Mouse (Mus musculus) MEL (cell line): ENCODE results near the gene Drc3. TPM values are rescaled to one million over a fixed set of nuclear protein-coding genes. Genes with fewer than 3 reads are reported as not detected.

Experiments
- DNase-seq: peaks from one replicate; pipeline ENCODE4 v3.0.0; 2011; ENCODE audit warnings: low read depth, low spot score
- H3K27ac ChIP-seq: 2 replicates; pipeline ENCODE4 v1.5.1; 2012; ENCODE audit warnings: low read depth, mild to moderate bottlenecking, control low read depth, low read length, moderate library complexity; ENCODE audit not compliant: control insufficient read depth
- H3K27me3 ChIP-seq, 2 experiments: fragments of 150-350 bp in 1 of 2; sonication (generic) in 1 of 2; 2 replicates each; pipeline ENCODE4 v1.6.1; 2012; ENCODE audit warnings: low read length in 2 of 2, mild to moderate bottlenecking in 2 of 2, improper control_type of control experiment in 1 of 2, moderate library complexity in 1 of 2; ENCODE audit not compliant: insufficient read depth in 2 of 2, control insufficient read depth in 1 of 2
- H3K36me3 ChIP-seq, 2 experiments: 2 replicates each; pipeline ENCODE4 v1.6.1; 2012 to 2014; ENCODE audit warnings: low read length in 2 of 2, improper control_type of control experiment in 1 of 2, inconsistent platforms in 1 of 2, mild to moderate bottlenecking in 1 of 2; ENCODE audit not compliant: insufficient read depth in 2 of 2, control insufficient read depth in 1 of 2
- H3K4me1 ChIP-seq, 2 experiments: fragments of 150-350 bp in 1 of 2; sonication (generic) in 1 of 2; 2 replicates each; pipeline ENCODE4 v1.6.1; 2012; ENCODE audit warnings: low read length in 2 of 2, improper control_type of control experiment in 1 of 2, mild to moderate bottlenecking in 1 of 2; ENCODE audit not compliant: insufficient read depth in 2 of 2, control insufficient read depth in 1 of 2
- H3K4me3 ChIP-seq, 2 experiments: fragments of 150-350 bp in 1 of 2; sonication (generic) in 1 of 2; 2 replicates each; pipeline ENCODE4 v1.5.1; 2012; ENCODE audit warnings: low read depth in 2 of 2, low read length in 2 of 2, mild to moderate bottlenecking in 2 of 2, moderate library complexity in 2 of 2, control low read depth in 1 of 2, improper control_type of control experiment in 1 of 2; ENCODE audit not compliant: control insufficient read depth in 1 of 2, insufficient read depth in 1 of 2
- H3K79me2 ChIP-seq: 2 replicates; pipeline ENCODE4 v1.6.1; 2012; ENCODE audit warnings: mild to moderate bottlenecking, low read length, moderate library complexity; ENCODE audit not compliant: control insufficient read depth, poor library complexity, insufficient read depth
- H3K9ac ChIP-seq: 2 replicates; pipeline ENCODE4 v1.6.1; 2012; ENCODE audit warnings: low read depth, mild to moderate bottlenecking, control low read depth, low read length, moderate library complexity; ENCODE audit not compliant: control insufficient read depth, poor library complexity, severe bottlenecking
- H3K9me3 ChIP-seq: fragments of 150-350 bp; sonication (generic); replicated peaks from 2 replicates; pipeline ENCODE4 v1.6.1; 2012; ENCODE audit warnings: mild to moderate bottlenecking, low read length, improper control_type of control experiment, moderate library complexity; ENCODE audit not compliant: insufficient read depth
- CHD1 ChIP-seq: IDR thresholded peaks from 2 replicates; pipeline ENCODE4 v1.6.1; 2012; ENCODE audit warnings: low read depth, mild to moderate bottlenecking, inconsistent platforms, low read length, improper control_type of control experiment
- CHD2 ChIP-seq: IDR thresholded peaks from 2 replicates; pipeline ENCODE4 v1.6.1; 2011; ENCODE audit warnings: low read length, improper control_type of control experiment
- E2F4 ChIP-seq: IDR thresholded peaks from 2 replicates; pipeline ENCODE4 v1.6.1; 2011; ENCODE audit warnings: low read depth, low read length, improper control_type of control experiment, borderline replicate concordance
- GATA1 ChIP-seq: IDR thresholded peaks from 2 replicates; pipeline ENCODE4 v1.6.1; 2011; ENCODE audit warnings: low read depth, low read length, improper control_type of control experiment
- JUND ChIP-seq: IDR thresholded peaks from 2 replicates; pipeline ENCODE4 v1.6.1; 2011; ENCODE audit warnings: low read depth, mild to moderate bottlenecking, improper control_type of control experiment, low read length
- MAFK ChIP-seq: IDR thresholded peaks from 2 replicates; pipeline ENCODE4 v1.6.1; 2011; ENCODE audit warnings: low read depth, mild to moderate bottlenecking, low read length, improper control_type of control experiment, borderline replicate concordance
- MAZ ChIP-seq: IDR thresholded peaks from 2 replicates; pipeline ENCODE4 v1.6.1; 2012; ENCODE audit warnings: low read depth, mild to moderate bottlenecking, inconsistent platforms, low read length, improper control_type of control experiment
- MXI1 ChIP-seq: IDR thresholded peaks from 2 replicates; pipeline ENCODE4 v1.6.1; 2011; ENCODE audit warnings: mild to moderate bottlenecking, low read depth, low read length, improper control_type of control experiment
- MYB ChIP-seq: IDR thresholded peaks from 2 replicates; pipeline ENCODE4 v1.6.1; 2011; ENCODE audit warnings: mild to moderate bottlenecking, low read depth, low read length, improper control_type of control experiment
- POLR2A ChIP-seq, 2 experiments: IDR thresholded peaks; 2 replicates each; pipeline ENCODE4 v1.6.1; 2011 to 2012; ENCODE audit warnings: low read length in 2 of 2, mild to moderate bottlenecking in 2 of 2, control low read depth in 1 of 2, improper control_type of control experiment in 1 of 2, low read depth in 1 of 2, moderate library complexity in 1 of 2; ENCODE audit not compliant: control insufficient read depth in 1 of 2, insufficient read depth in 1 of 2, poor library complexity in 1 of 2
- POLR2AphosphoS2 ChIP-seq: IDR thresholded peaks from 2 replicates; pipeline ENCODE4 v1.6.1; 2011; ENCODE audit warnings: low read length, improper control_type of control experiment
- POLR2AphosphoS5 ChIP-seq: IDR thresholded peaks from 2 replicates; pipeline ENCODE4 v1.6.1; 2012; ENCODE audit warnings: low read depth, borderline replicate concordance, mild to moderate bottlenecking, inconsistent platforms, low read length, moderate library complexity, mixed read lengths
- SMC3 ChIP-seq: IDR thresholded peaks from 2 replicates; pipeline ENCODE4 v1.6.1; 2011; ENCODE audit warnings: low read depth, low read length, improper control_type of control experiment
- TCF12 ChIP-seq: IDR thresholded peaks from 2 replicates; pipeline ENCODE4 v1.6.1; 2014; ENCODE audit warnings: low read depth, mild to moderate bottlenecking, inconsistent platforms, low read length, improper control_type of control experiment, moderate library complexity
- ZMIZ1 ChIP-seq: IDR thresholded peaks from 2 replicates; pipeline ENCODE4 v1.6.1; 2012; ENCODE audit warnings: low read depth, mild to moderate bottlenecking, inconsistent platforms, low read length, improper control_type of control experiment, moderate library complexity
- polyA plus RNA-seq, 2 experiments: library from polyadenylated mRNA; stranded (reverse) in 1 of 2; unstranded in 1 of 2; fragments of >175 nt in 1 of 2; fragments of >200 nt in 1 of 2; gene quantifications; 2 replicates each; pipeline versions ENCODE4 v1.2.1 to v1.2.4; 2012; ENCODE audit warnings: low replicate concordance in 2 of 2, low read depth in 1 of 2; ENCODE audit not compliant: insufficient read length in 2 of 2, insufficient read depth in 1 of 2, missing spikeins in 1 of 2
- total RNA-seq: library from RNA; depleted of rRNA; stranded (reverse); fragments of 300-350 nt; gene quantifications from 2 replicates; pipeline ENCODE4 v1.2.3, GENCODE M21; 2012

Drc3 gene
- total and polyA plus RNA-seq, 3 experiments = 0.69 to 0.91 TPM; not detected in 1

DNA sequence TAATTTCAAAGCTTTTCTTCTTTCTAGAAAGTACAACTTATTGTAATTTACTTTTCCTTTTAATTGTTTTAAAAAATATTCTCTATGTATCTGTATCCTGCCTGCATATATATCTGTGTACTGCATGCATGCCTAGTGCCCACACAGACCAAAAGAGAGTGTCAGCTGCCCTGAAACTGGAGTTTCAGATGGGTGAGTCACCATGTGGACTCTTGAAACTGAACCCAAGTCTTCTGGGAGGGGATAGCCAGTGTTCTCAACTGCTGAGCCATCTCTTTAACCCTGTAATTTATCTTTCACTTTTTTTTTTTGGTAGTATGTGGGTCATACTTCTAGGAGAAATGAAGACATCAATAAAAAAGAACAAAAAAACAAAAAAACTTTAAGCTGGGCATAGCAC lies 29.4 kb upstream of the Drc3 start:
- H3K4me3 ChIP-seq = no peak overlapping the region
- no peaks in the 10 kb centered on the region for H3K9me3 ChIP-seq
- no peaks in the 10 kb centered on the region for H3K27me3 ChIP-seq
- DNase-seq = no peak
- H3K4me1 ChIP-seq = peaks cover 2 to 3% of the 10 kb centered on the region in 2 experiments; a peak in 3 of 4 replicates
- H3K36me3 ChIP-seq = peaks cover 0 to under 1% of the 10 kb centered on the region in 2 experiments; a peak in 1 of 4 replicates
- no peak for TF ChIP-seq ZMIZ1
- no peak for TF ChIP-seq MAFK
- TF ChIP-seq TCF12 = no peak
- TF ChIP-seq CHD1 = no peak
- TF ChIP-seq MAZ = no peak
- no peak for TF ChIP-seq E2F4
- TF ChIP-seq POLR2A (IDR thresholded peaks at IDR 0.05; ENCODE audit: control insufficient read depth in 1 of 2, insufficient read depth in 1 of 2, low read depth in 1 of 2, low read length in 2 of 2, poor library complexity in 1 of 2) = no peak
- no peak overlapping the region for H3K9ac ChIP-seq
- no peaks in the 10 kb centered on the region for H3K79me2 ChIP-seq
- no peak overlapping the region for H3K27ac ChIP-seq

DNA sequence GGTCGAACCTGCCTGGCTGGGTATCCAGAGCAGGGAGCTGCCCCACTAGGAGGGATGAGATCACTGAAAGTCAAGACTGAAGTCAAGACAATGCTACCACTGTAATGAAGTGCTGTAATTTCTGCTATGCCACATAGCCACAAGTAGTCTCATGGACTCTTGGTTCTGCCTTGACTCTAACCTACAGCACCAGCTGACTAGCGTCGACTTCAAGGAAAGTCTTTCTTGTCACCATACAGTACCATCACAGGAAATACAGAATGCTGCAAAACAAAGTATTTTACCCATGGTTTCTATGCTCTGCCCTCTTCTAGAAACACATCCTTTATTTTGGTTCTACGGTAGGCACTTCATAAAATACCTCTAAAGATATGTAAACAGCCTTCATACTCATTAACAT lies 22.6 kb upstream of the Drc3 start:
- no peaks in the 10 kb centered on the region for H3K36me3 ChIP-seq
- no peak overlapping the region for H3K27ac ChIP-seq
- H3K9me3 ChIP-seq = no peaks in the 10 kb centered on the region
- no peaks in the 10 kb centered on the region for H3K4me1 ChIP-seq
- TF ChIP-seq MXI1 = no peak
- TF ChIP-seq TCF12 = no peak
- no peak for TF ChIP-seq MYB
- TF ChIP-seq GATA1 = no peak
- no peak for TF ChIP-seq CHD1
- no peak for TF ChIP-seq POLR2AphosphoS5
- TF ChIP-seq SMC3 = no peak
- no peak for TF ChIP-seq JUND
- TF ChIP-seq POLR2A (IDR thresholded peaks at IDR 0.05; ENCODE audit: control insufficient read depth in 1 of 2, insufficient read depth in 1 of 2, low read depth in 1 of 2, low read length in 2 of 2, poor library complexity in 1 of 2) = no peak
- no peaks in the 10 kb centered on the region for H3K79me2 ChIP-seq
- H3K27me3 ChIP-seq = no peaks in the 10 kb centered on the region
- H3K9ac ChIP-seq = no peak overlapping the region
- no peak overlapping the region for H3K4me3 ChIP-seq
- DNase-seq = no peak

DNA sequence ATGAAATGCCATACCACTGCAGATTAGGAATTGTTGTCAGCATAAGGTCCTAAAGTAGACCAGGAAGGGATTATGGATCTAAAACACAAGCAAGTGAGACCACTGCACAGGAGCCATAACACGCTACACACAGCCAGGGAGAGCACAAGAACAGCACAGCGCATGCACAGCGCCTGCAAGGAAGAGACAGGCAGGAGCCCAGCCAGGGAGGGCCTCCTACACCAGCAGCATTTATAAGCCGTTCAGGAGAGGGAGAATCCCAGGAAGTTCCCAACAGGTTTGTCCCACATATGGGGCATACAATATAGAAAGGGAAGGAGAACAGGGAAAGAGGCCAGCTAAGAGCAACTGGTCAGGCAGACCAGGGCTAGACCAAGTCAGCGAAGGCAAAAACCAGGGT lies 19.7 kb upstream of the Drc3 start:
- no peaks in the 10 kb centered on the region for H3K4me1 ChIP-seq
- H3K79me2 ChIP-seq = no peaks in the 10 kb centered on the region
- H3K36me3 ChIP-seq = no peaks in the 10 kb centered on the region
- DNase-seq = no peak
- TF ChIP-seq POLR2AphosphoS2 (no peak), CHD2 (no peak)
- no peaks in the 10 kb centered on the region for H3K27me3 ChIP-seq
- H3K9me3 ChIP-seq = no peaks in the 10 kb centered on the region
- H3K4me3 ChIP-seq = no peak overlapping the region
- H3K27ac ChIP-seq = no peak overlapping the region
- no peak overlapping the region for H3K9ac ChIP-seq
